Mouse (Mus musculus) forebrain, embryonic 14.5 days (tissue): Measurements from ENCODE around the gene Gars. TPM values are rescaled to one million over a fixed set of nuclear protein-coding genes. Genes with fewer than 3 reads are reported as not detected.

Experiments used
- ATAC-seq: fragments of 200-750 bp; cut with Nextera tagmentation; 2 replicates; pipeline ENCODE4 v1.8.0; 2017; ENCODE audit warnings: mild to moderate bottlenecking, moderate library complexity
- DNase-seq: peaks from one replicate; pipeline ENCODE4 v3.0.0-alpha.2; 2015; ENCODE audit warnings: low spot score
- H3K27ac ChIP-seq: fragments of 300-500 bp; sonication (generic); 2 replicates; pipeline ENCODE4 v1.5.1; 2014; ENCODE audit warnings: low read depth, mild to moderate bottlenecking, control low read depth, low read length, moderate library complexity
- H3K27me3 ChIP-seq: fragments of 300-500 bp; sonication (generic); replicated peaks from 2 replicates; pipeline ENCODE4 v1.6.1; 2014; ENCODE audit warnings: low read length, control low read depth, mixed read lengths; ENCODE audit not compliant: control insufficient read depth, insufficient read depth
- H3K36me3 ChIP-seq: fragments of 300-500 bp; sonication (generic); 2 replicates; pipeline ENCODE4 v1.6.1; 2014; ENCODE audit warnings: low read length, control low read depth; ENCODE audit not compliant: control insufficient read depth, insufficient read depth
- H3K4me1 ChIP-seq: fragments of 300-500 bp; sonication (generic); 2 replicates; pipeline ENCODE4 v1.6.1; 2014; ENCODE audit warnings: antibody characterized with exemption, low read length, control low read depth; ENCODE audit not compliant: control insufficient read depth, insufficient read depth
- H3K4me2 ChIP-seq: fragments of 300-500 bp; sonication (generic); 2 replicates; pipeline ENCODE4 v1.6.1; 2014; ENCODE audit warnings: mild to moderate bottlenecking, control low read depth, low read length
- H3K4me3 ChIP-seq: fragments of 300-500 bp; sonication (generic); 2 replicates; pipeline ENCODE4 v1.5.1; 2014; ENCODE audit warnings: low read depth, low read length, control low read depth
- H3K9ac ChIP-seq: fragments of 300-500 bp; sonication (generic); 2 replicates; pipeline ENCODE4 v1.6.1; 2014; ENCODE audit warnings: mild to moderate bottlenecking, low read length, control low read depth, moderate library complexity
- H3K9me3 ChIP-seq: fragments of 300-500 bp; sonication (generic); replicated peaks from 2 replicates; pipeline ENCODE4 v1.6.1; 2016; ENCODE audit warnings: low read length, control low read depth, mixed read lengths; ENCODE audit not compliant: control insufficient read depth
- WGBS: fragments of 180-500 bp; shearing (Covaris S2); extraction: QIAGEN DNeasy Blood & Tissue Kit; methylation state at CpG from one replicate; pipeline ENCODE4 v1.1.7; 2014; 5-methylcytosine and 5-hydroxymethylcytosine counted together
- polyA plus RNA-seq: library from polyadenylated mRNA; unstranded; fragments of >200 nt; fragmentation: Nextera tagmentation; extraction: Ambion mirVana; gene quantifications from 2 replicates; pipeline ENCODE4 v1.2.1, GENCODE M21; 2014

The Gars gene
- 208 and 229 TPM in 2 replicates for polyA plus RNA-seq

GRCm38 (mm10) chr6:55037799-55038670 lies at the start of gene Gars:
Gene Gars, plus strand, starts transcription at chr6:55038007.
- Histone ChIP-seq H3K4me1 (peaks cover 8% of the 10 kb centered on the region; the same call in 1 of the 2 replicates), H3K9me3 (no peaks in the 10 kb centered on the region), H3K9ac (peak within 1 kb of the TSS; percentile 98), H3K27me3 (no peaks in the 10 kb centered on the region), H3K36me3 (no peaks in the 10 kb centered on the region), H3K27ac (peak within 1 kb of the TSS; percentile 96), H3K4me3 (peak within 1 kb of the TSS; percentile 95), H3K4me2 (peak within 1 kb of the TSS; percentile 80)
- ATAC-seq, result peak; percentile 98
- WGBS, result under 1% methylated on average over 83 of the region's 87 CpGs
- peak; percentile 95 for DNase-seq

- no peak overlapping the region for H3K4me3 ChIP-seq
- no peaks in the 10 kb centered on the region for H3K9me3 ChIP-seq
- no peak overlapping the region for H3K27ac ChIP-seq
- DNase-seq (no peak), ATAC-seq (no peak)
- H3K36me3 ChIP-seq, result no peaks in the 10 kb centered on the region
- H3K4me2 ChIP-seq, result no peak overlapping the region
- WGBS, result 95% methylated on average over 6 of the region's 6 CpGs
- no peak overlapping the region for H3K9ac ChIP-seq
- H3K27me3 ChIP-seq, result no peaks in the 10 kb centered on the region
- peaks cover 5% of the 10 kb centered on the region for H3K4me1 ChIP-seq
Measured at GRCm38 (mm10) chr6:54988141-54988540, 49.7 kb upstream of the Gars start.

- H3K27me3 ChIP-seq, result no peaks in the 10 kb centered on the region
- DNase-seq (no peak), ATAC-seq (no peak)
- H3K4me3 ChIP-seq, result no peak overlapping the region
- no peak overlapping the region for H3K4me2 ChIP-seq
- H3K27ac ChIP-seq, result no peak overlapping the region
- 95% methylated on average over 2 of the region's 2 CpGs for WGBS
- H3K4me1 ChIP-seq, result peaks cover 5% of the 10 kb centered on the region
- no peak overlapping the region for H3K9ac ChIP-seq
- H3K36me3 ChIP-seq, result no peaks in the 10 kb centered on the region
- no peaks in the 10 kb centered on the region for H3K9me3 ChIP-seq
Measured at GRCm38 (mm10) chr6:54991189-54991588, 46.6 kb upstream of the Gars start.

- Histone ChIP-seq H3K27ac (no peak overlapping the region), H3K4me3 (peak overlapping the region; percentile 56), H3K4me1 (peaks cover 5% of the 10 kb centered on the region), H3K4me2 (peak overlapping the region; percentile 94), H3K9me3 (no peaks in the 10 kb centered on the region), H3K9ac (peak overlapping the region; percentile 65), H3K27me3 (no peaks in the 10 kb centered on the region), H3K36me3 (no peaks in the 10 kb centered on the region)
- WGBS, result 3% methylated on average over 7 of the region's 7 CpGs
- ATAC-seq (no peak), DNase-seq (peak; percentile 2)
Measured at GRCm38 (mm10) chr6:54992141-54992540, 45.7 kb upstream of the Gars start.

- Histone ChIP-seq H3K9me3 (no peaks in the 10 kb centered on the region), H3K4me1 (peaks cover 5% of the 10 kb centered on the region), H3K36me3 (no peaks in the 10 kb centered on the region), H3K9ac (peak within 1 kb of the TSS; percentile 65), H3K27ac (no peak within 1 kb of the TSS), H3K4me2 (peak within 1 kb of the TSS; percentile 94), H3K27me3 (no peaks in the 10 kb centered on the region), H3K4me3 (peak within 1 kb of the TSS; percentile 56)
- DNase-seq (peak; percentile 99), ATAC-seq (peak; percentile 100)
- WGBS, result 1% methylated on average over 38 of the region's 41 CpGs
Measured at GRCm38 (mm10) chr6:54992734-54993260, 45.0 kb upstream of the Gars start, which contains the start of gene Ggct. Gene Ggct, minus strand, starts transcription at chr6:54992950.

GRCm38 (mm10) chr6:54996361-54996760 lies 41.4 kb upstream of the Gars start:
- DNase-seq, result no peak
- Histone ChIP-seq H3K4me3 (no peak overlapping the region), H3K9ac (no peak overlapping the region), H3K27ac (no peak overlapping the region), H3K9me3 (no peaks in the 10 kb centered on the region), H3K36me3 (no peaks in the 10 kb centered on the region), H3K27me3 (no peaks in the 10 kb centered on the region), H3K4me1 (peaks cover 5% of the 10 kb centered on the region), H3K4me2 (no peak overlapping the region)
- WGBS, result 94% methylated on average over 3 of the region's 3 CpGs
- ATAC-seq, result no peak

- H3K4me3 ChIP-seq, result no peak overlapping the region
- DNase-seq (no peak), ATAC-seq (no peak)
- H3K9me3 ChIP-seq, result no peaks in the 10 kb centered on the region
- no peak overlapping the region for H3K9ac ChIP-seq
- no peaks in the 10 kb centered on the region for H3K36me3 ChIP-seq
- 83% methylated on average over 6 of the region's 6 CpGs for WGBS
- no peak overlapping the region for H3K27ac ChIP-seq
- H3K4me2 ChIP-seq, result no peak overlapping the region
- H3K27me3 ChIP-seq, result no peaks in the 10 kb centered on the region
- H3K4me1 ChIP-seq, result no peaks in the 10 kb centered on the region
Measured at GRCm38 (mm10) chr6:54997726-54998125, 40.1 kb upstream of the Gars start.

- WGBS, result 89% methylated on average over 4 of the region's 4 CpGs
- DNase-seq (no peak), ATAC-seq (no peak)
- H3K4me3 ChIP-seq, result no peak overlapping the region
- no peaks in the 10 kb centered on the region for H3K4me1 ChIP-seq
- H3K9me3 ChIP-seq, result no peaks in the 10 kb centered on the region
- H3K27ac ChIP-seq, result no peak overlapping the region
- no peaks in the 10 kb centered on the region for H3K36me3 ChIP-seq
- H3K9ac ChIP-seq, result no peak overlapping the region
- H3K4me2 ChIP-seq, result no peak overlapping the region
- H3K27me3 ChIP-seq, result no peaks in the 10 kb centered on the region
Measured at GRCm38 (mm10) chr6:55001320-55001719, 36.5 kb upstream of the Gars start.

GRCm38 (mm10) chr6:55002438-55002837 lies 35.4 kb upstream of the Gars start:
- 83% methylated on average over 4 of the region's 4 CpGs for WGBS
- no peaks in the 10 kb centered on the region; the same call in 1 of the 2 replicates for H3K27me3 ChIP-seq

More at GRCm38 (mm10) chr6:55002438-55002837, 35.4 kb upstream of the Gars start:
- no peak for DNase-seq
- no peak for ATAC-seq
- Histone ChIP-seq H3K4me1 (no peaks in the 10 kb centered on the region), H3K27ac (no peak overlapping the region), H3K4me3 (no peak overlapping the region), H3K9me3 (no peaks in the 10 kb centered on the region), H3K36me3 (no peaks in the 10 kb centered on the region), H3K9ac (no peak overlapping the region), H3K4me2 (no peak overlapping the region)
